Mouse (Mus musculus) ES-Bruce4 (cell line): ENCODE measurements around the gene Fndc3b.

Experiments
- CTCF ChIP-seq: IDR thresholded peaks from one replicate; pipeline ENCODE4 v1.8.1; 2011; ENCODE audit warnings: low read depth, low read length
- POLR2A ChIP-seq: IDR thresholded peaks from one replicate; pipeline ENCODE4 v1.8.1; 2011; ENCODE audit warnings: low read length; ENCODE audit not compliant: insufficient read depth

GRCm38 (mm10) chr3:27484698-27485097 lies 226.4 kb downstream of the Fndc3b start:
- no peak for TF ChIP-seq CTCF
- TF ChIP-seq POLR2A = no peak
